Mouse (Mus musculus): ENCODE data around the gene Tapt1. TPM values are rescaled to one million over a fixed set of nuclear protein-coding genes. Genes with fewer than 3 reads are reported as not detected.

Tapt1 gene
- polyA plus RNA-seq, 1 experiment from 2014 or later: 33.3 TPM

- peaks cover 39% of the 10 kb centered on the region for H3K36me3 ChIP-seq (replicated peaks; ENCODE audit: insufficient read depth, low read length)
- TF ChIP-seq EP300 (IDR thresholded peaks at IDR 0.05; ENCODE audit: low read depth) (no peak), CTCF (IDR thresholded peaks at IDR 0.05; ENCODE audit: low read depth) (no peak)
- no peaks in the 10 kb centered on the region for H3K27me3 ChIP-seq (ENCODE audit: insufficient read depth, low read length)
- 0 out of 2 replicates have a peak, but pooled peaks cover 3% of the 10 kb centered on the region for H3K4me1 ChIP-seq (ENCODE audit: insufficient read depth)
- no peak overlapping the region for H3K27ac ChIP-seq (ENCODE audit: low read depth)
- WGBS (ENCODE audit: insufficient replicate concordance): 71% methylated on average over 4 of the region's 4 CpGs
- no peaks in the 10 kb centered on the region for H3K9me3 ChIP-seq (ENCODE audit: low read length)
- no peak overlapping the region for H3K4me2 ChIP-seq (ENCODE audit: low read depth, low read length)
- DNase-seq (no peak), ATAC-seq (no peak)
- no peak overlapping the region for H3K4me3 ChIP-seq (ENCODE audit: low read depth, low read length)
- H3K9ac ChIP-seq (replicated peaks): no peak overlapping the region
These were observed 28.0 kb downstream of the Tapt1 start for GRCm38 (mm10) chr5:44198471-44198870.

- Histone ChIP-seq H3K36me3 (replicated peaks; ENCODE audit: insufficient read depth, low read length) (peaks cover 42% of the 10 kb centered on the region), H3K27me3 (ENCODE audit: insufficient read depth, low read length) (no peaks in the 10 kb centered on the region), H3K9me3 (ENCODE audit: low read length) (no peaks in the 10 kb centered on the region), H3K4me1 (ENCODE audit: insufficient read depth) (0 out of 2 replicates have a peak, but pooled peaks cover 3% of the 10 kb centered on the region), H3K4me2 (ENCODE audit: low read depth, low read length) (no peak overlapping the region), H3K9ac (replicated peaks) (no peak overlapping the region), H3K27ac (ENCODE audit: low read depth) (no peak overlapping the region), H3K4me3 (ENCODE audit: low read depth, low read length) (no peak overlapping the region)
- ATAC-seq (no peak), DNase-seq (no peak)
- TF ChIP-seq EP300 (IDR thresholded peaks at IDR 0.05; ENCODE audit: low read depth): no peak
- no peak for TF ChIP-seq CTCF (IDR thresholded peaks at IDR 0.05; ENCODE audit: low read depth)
- 61% methylated on average over 5 of the region's 5 CpGs for WGBS (ENCODE audit: insufficient replicate concordance)
These were observed 28.6 kb downstream of the Tapt1 start for GRCm38 (mm10) chr5:44197806-44198205.

- WGBS (ENCODE audit: insufficient replicate concordance): 63% methylated on average over 4 of the region's 4 CpGs
- no peak overlapping the region for H3K4me2 ChIP-seq (ENCODE audit: low read depth, low read length)
- no peaks in the 10 kb centered on the region for H3K9me3 ChIP-seq (ENCODE audit: low read length)
- peak; percentile 47 for ATAC-seq
- peaks cover 52% of the 10 kb centered on the region for H3K36me3 ChIP-seq (replicated peaks; ENCODE audit: insufficient read depth, low read length)
- H3K27me3 ChIP-seq (ENCODE audit: insufficient read depth, low read length): no peaks in the 10 kb centered on the region
- no peak overlapping the region for H3K9ac ChIP-seq (replicated peaks)
- peak; percentile 40; the same call in 1 of the 2 replicates for TF ChIP-seq EP300 (IDR thresholded peaks at IDR 0.05; ENCODE audit: low read depth)
- no peak for TF ChIP-seq CTCF (IDR thresholded peaks at IDR 0.05; ENCODE audit: low read depth)
- H3K4me3 ChIP-seq (ENCODE audit: low read depth, low read length): no peak overlapping the region
- 0 out of 2 replicates have a peak, but pooled peaks cover 3% of the 10 kb centered on the region for H3K4me1 ChIP-seq (ENCODE audit: insufficient read depth)
- H3K27ac ChIP-seq (ENCODE audit: low read depth): no peak overlapping the region
- DNase-seq: no peak
These were observed 30.3 kb downstream of the Tapt1 start for GRCm38 (mm10) chr5:44196167-44196566.

- Histone ChIP-seq H3K27ac (ENCODE audit: low read depth) (no peak overlapping the region), H3K9ac (replicated peaks) (no peak overlapping the region), H3K4me1 (ENCODE audit: insufficient read depth) (no peaks in the 10 kb centered on the region), H3K27me3 (ENCODE audit: insufficient read depth, low read length) (no peaks in the 10 kb centered on the region), H3K36me3 (replicated peaks; ENCODE audit: insufficient read depth, low read length) (peaks cover 84% of the 10 kb centered on the region), H3K9me3 (ENCODE audit: low read length) (no peaks in the 10 kb centered on the region), H3K4me2 (ENCODE audit: low read depth, low read length) (no peak overlapping the region), H3K4me3 (ENCODE audit: low read depth, low read length) (no peak overlapping the region)
- TF ChIP-seq CTCF (IDR thresholded peaks at IDR 0.05; ENCODE audit: low read depth): no peak
- TF ChIP-seq EP300 (IDR thresholded peaks at IDR 0.05; ENCODE audit: low read depth): no peak
- DNase-seq (no peak), ATAC-seq (peak; percentile 72)
These were observed 39.1 kb downstream of the Tapt1 start for GRCm38 (mm10) chr5:44187370-44187769.

GRCm38 (mm10) chr5:44181669-44182068 is 44.8 kb downstream of the Tapt1 start:
- H3K4me1 ChIP-seq (ENCODE audit: insufficient read depth): no peaks in the 10 kb centered on the region
- DNase-seq (no peak), ATAC-seq (no peak)
- no peak overlapping the region for H3K27ac ChIP-seq (ENCODE audit: low read depth)
- 56% methylated on average over 3 of the region's 3 CpGs for WGBS (ENCODE audit: insufficient replicate concordance)
- no peaks in the 10 kb centered on the region for H3K9me3 ChIP-seq (ENCODE audit: low read length)
- H3K4me2 ChIP-seq (ENCODE audit: low read depth, low read length): no peak overlapping the region
- TF ChIP-seq CTCF (IDR thresholded peaks at IDR 0.05; ENCODE audit: low read depth) (no peak), EP300 (IDR thresholded peaks at IDR 0.05; ENCODE audit: low read depth) (no peak)
- H3K36me3 ChIP-seq (replicated peaks; ENCODE audit: insufficient read depth, low read length): peaks cover 88% of the 10 kb centered on the region
- no peaks in the 10 kb centered on the region for H3K27me3 ChIP-seq (ENCODE audit: insufficient read depth, low read length)
- H3K9ac ChIP-seq (replicated peaks): no peak overlapping the region
- H3K4me3 ChIP-seq (ENCODE audit: low read depth, low read length): no peak overlapping the region

- no peak overlapping the region for H3K4me3 ChIP-seq (ENCODE audit: low read depth, low read length)
- no peak overlapping the region for H3K4me2 ChIP-seq (ENCODE audit: low read depth, low read length)
- H3K4me1 ChIP-seq (ENCODE audit: insufficient read depth): no peaks in the 10 kb centered on the region
- DNase-seq (no peak), ATAC-seq (no peak)
- peaks cover 90% of the 10 kb centered on the region for H3K36me3 ChIP-seq (replicated peaks; ENCODE audit: insufficient read depth, low read length)
- TF ChIP-seq CTCF (IDR thresholded peaks at IDR 0.05; ENCODE audit: low read depth) (no peak), EP300 (IDR thresholded peaks at IDR 0.05; ENCODE audit: low read depth) (no peak)
- no peaks in the 10 kb centered on the region for H3K27me3 ChIP-seq (ENCODE audit: insufficient read depth, low read length)
- H3K9ac ChIP-seq (replicated peaks): no peak overlapping the region
- H3K9me3 ChIP-seq (ENCODE audit: low read length): no peaks in the 10 kb centered on the region
- H3K27ac ChIP-seq (ENCODE audit: low read depth): no peak overlapping the region
- WGBS (ENCODE audit: insufficient replicate concordance): 84% methylated on average over 3 of the region's 3 CpGs
These were observed 46.0 kb downstream of the Tapt1 start for GRCm38 (mm10) chr5:44180450-44180849.

- Histone ChIP-seq H3K9me3 (ENCODE audit: low read length) (no peaks in the 10 kb centered on the region), H3K4me1 (ENCODE audit: insufficient read depth) (no peaks in the 10 kb centered on the region), H3K4me3 (ENCODE audit: low read depth, low read length) (no peak overlapping the region), H3K27me3 (ENCODE audit: insufficient read depth, low read length) (no peaks in the 10 kb centered on the region), H3K4me2 (ENCODE audit: low read depth, low read length) (no peak overlapping the region), H3K27ac (ENCODE audit: low read depth) (no peak overlapping the region), H3K36me3 (replicated peaks; ENCODE audit: insufficient read depth, low read length) (peaks cover 55% of the 10 kb centered on the region), H3K9ac (replicated peaks) (no peak overlapping the region)
- DNase-seq: no peak
- no peak for ATAC-seq
- no peak for TF ChIP-seq EP300 (IDR thresholded peaks at IDR 0.05; ENCODE audit: low read depth)
- no peak for TF ChIP-seq CTCF (IDR thresholded peaks at IDR 0.05; ENCODE audit: low read depth)
- 89% methylated on average over 5 of the region's 5 CpGs for WGBS (ENCODE audit: insufficient replicate concordance)
These were observed 52.4 kb downstream of the Tapt1 start for GRCm38 (mm10) chr5:44174046-44174445.
